Mouse (Mus musculus): ENCODE measurements around the gene Wee1. TPM values are rescaled to one million over a fixed set of nuclear protein-coding genes. Genes with fewer than 3 reads are reported as not detected.
"Not testable (repeated sequence)": the region's sequence is repeated elsewhere in the genome, so short reads cannot be mapped to it uniquely, and the experiment has no call there.

The Wee1 gene
- polyA plus RNA-seq, 1 experiment from 2014 or later = 23.6 TPM

GRCm38 (mm10) chr7:110128566-110128965, 6.7 kb downstream of the Wee1 start:
- no peak overlapping the region for H3K4me3 ChIP-seq
- no peak overlapping the region for H3K4me2 ChIP-seq
- peaks cover 80% of the 10 kb centered on the region for H3K36me3 ChIP-seq
- no peak overlapping the region for H3K27ac ChIP-seq
- WGBS (ENCODE audit: insufficient replicate concordance) = 65% methylated on average over 2 of the region's 2 CpGs
- peaks cover 23% of the 10 kb centered on the region for H3K4me1 ChIP-seq
- ATAC-seq = no peak; the same call in 1 of the 2 replicates
- H3K27me3 ChIP-seq (replicated peaks) = no peaks in the 10 kb centered on the region
- no peak overlapping the region for H3K9ac ChIP-seq
- no peaks in the 10 kb centered on the region for H3K9me3 ChIP-seq (replicated peaks)

- peaks cover 99% of the 10 kb centered on the region for H3K36me3 ChIP-seq
- not testable (repeated sequence) for H3K9ac ChIP-seq; H3K4me3 ChIP-seq; H3K9me3 ChIP-seq (replicated peaks); ATAC-seq; H3K27ac ChIP-seq; H3K4me1 ChIP-seq; H3K4me2 ChIP-seq; H3K27me3 ChIP-seq (replicated peaks)
- WGBS (ENCODE audit: insufficient replicate concordance) = 72% methylated on average over 2 of the region's 2 CpGs
Observed at GRCm38 (mm10) chr7:110132272-110132671, 10.4 kb downstream of the Wee1 start.

- no peaks in the 10 kb centered on the region for H3K27me3 ChIP-seq (replicated peaks)
- H3K4me2 ChIP-seq = no peak overlapping the region
- H3K27ac ChIP-seq = no peak overlapping the region
- no peak overlapping the region for H3K9ac ChIP-seq
- no peak overlapping the region for H3K4me3 ChIP-seq
- WGBS (ENCODE audit: insufficient replicate concordance) = 70% methylated on average over 5 of the region's 5 CpGs
- H3K9me3 ChIP-seq (replicated peaks) = no peaks in the 10 kb centered on the region
- no peaks in the 10 kb centered on the region for H3K4me1 ChIP-seq
- H3K36me3 ChIP-seq = peaks cover 99% of the 10 kb centered on the region
- no peak for ATAC-seq
Observed at GRCm38 (mm10) chr7:110133988-110134387, 12.1 kb downstream of the Wee1 start.

- no peaks in the 10 kb centered on the region for H3K9me3 ChIP-seq (replicated peaks)
- no peak overlapping the region for H3K27ac ChIP-seq
- 65% methylated on average over 2 of the region's 2 CpGs for WGBS (ENCODE audit: insufficient replicate concordance)
- no peak for ATAC-seq
- H3K27me3 ChIP-seq (replicated peaks) = no peaks in the 10 kb centered on the region
- H3K4me3 ChIP-seq = no peak overlapping the region
- peaks cover 99% of the 10 kb centered on the region for H3K36me3 ChIP-seq
- H3K9ac ChIP-seq = no peak overlapping the region
- no peak overlapping the region for H3K4me2 ChIP-seq
- no peaks in the 10 kb centered on the region for H3K4me1 ChIP-seq
Observed at GRCm38 (mm10) chr7:110138538-110138937, 16.7 kb downstream of the Wee1 start.

- H3K9ac ChIP-seq = no peak overlapping the region
- 76% methylated on average over 1 of the region's 1 CpGs for WGBS (ENCODE audit: insufficient replicate concordance)
- no peaks in the 10 kb centered on the region for H3K4me1 ChIP-seq
- no peaks in the 10 kb centered on the region for H3K9me3 ChIP-seq (replicated peaks)
- H3K36me3 ChIP-seq = peaks cover 81% of the 10 kb centered on the region
- H3K4me2 ChIP-seq = no peak overlapping the region
- no peak overlapping the region for H3K4me3 ChIP-seq
- no peak overlapping the region for H3K27ac ChIP-seq
- ATAC-seq = no peak
- no peaks in the 10 kb centered on the region for H3K27me3 ChIP-seq (replicated peaks)
Observed at GRCm38 (mm10) chr7:110143863-110144262, 22.0 kb downstream of the Wee1 start.

- Histone ChIP-seq H3K9me3 (replicated peaks) (no peaks in the 10 kb centered on the region), H3K4me2 (no peak overlapping the region), H3K4me3 (no peak overlapping the region), H3K36me3 (peaks cover under 1% of the 10 kb centered on the region; the same call in 1 of the 2 replicates), H3K27ac (no peak overlapping the region), H3K27me3 (replicated peaks) (no peaks in the 10 kb centered on the region), H3K4me1 (peaks cover 20% of the 10 kb centered on the region), H3K9ac (no peak overlapping the region)
- 70% methylated on average over 5 of the region's 5 CpGs for WGBS (ENCODE audit: insufficient replicate concordance)
- no peak for ATAC-seq
Observed at GRCm38 (mm10) chr7:110152891-110153290, 31.0 kb downstream of the Wee1 start.

- no peak overlapping the region for H3K4me3 ChIP-seq
Observed at GRCm38 (mm10) chr7:110156712-110157260, 34.9 kb downstream of the Wee1 start.

GRCm38 (mm10) chr7:110157261-110157910, 35.5 kb downstream of the Wee1 start:
- no peaks in the 10 kb centered on the region for H3K9me3 ChIP-seq (replicated peaks)
- WGBS (ENCODE audit: insufficient replicate concordance) = 17% methylated on average over 7 of the region's 7 CpGs
- H3K27me3 ChIP-seq (replicated peaks) = no peaks in the 10 kb centered on the region
- ATAC-seq = peak; percentile 33
- no peak overlapping the region for H3K27ac ChIP-seq
- no peak overlapping the region for H3K4me3 ChIP-seq
- H3K36me3 ChIP-seq = no peaks in the 10 kb centered on the region
- H3K9ac ChIP-seq = peak overlapping the region; percentile 37
- H3K4me1 ChIP-seq = peaks cover 20% of the 10 kb centered on the region
- peak overlapping the region; percentile 32; the same call in 1 of the 2 replicates for H3K4me2 ChIP-seq

More at GRCm38 (mm10) chr7:110156712-110157260, 34.9 kb downstream of the Wee1 start:
- H3K9me3 ChIP-seq (replicated peaks) = no peaks in the 10 kb centered on the region
- H3K27ac ChIP-seq = no peak overlapping the region
- H3K36me3 ChIP-seq = no peaks in the 10 kb centered on the region
- 20% methylated on average over 4 of the region's 4 CpGs for WGBS (ENCODE audit: insufficient replicate concordance)
- peak overlapping the region; percentile 32; the same call in 1 of the 2 replicates for H3K4me2 ChIP-seq
- ATAC-seq = peak; percentile 67
- H3K9ac ChIP-seq = peak overlapping the region; percentile 37
- peaks cover 20% of the 10 kb centered on the region for H3K4me1 ChIP-seq
- no peaks in the 10 kb centered on the region for H3K27me3 ChIP-seq (replicated peaks)

GRCm38 (mm10) chr7:110158073-110158472, 36.2 kb downstream of the Wee1 start:
- no peaks in the 10 kb centered on the region for H3K36me3 ChIP-seq
- H3K4me3 ChIP-seq = no peak overlapping the region
- no peaks in the 10 kb centered on the region for H3K27me3 ChIP-seq (replicated peaks)
- peaks cover 25% of the 10 kb centered on the region for H3K4me1 ChIP-seq
- H3K9ac ChIP-seq = no peak overlapping the region
- H3K4me2 ChIP-seq = no peak overlapping the region
- ATAC-seq = no peak
- 66% methylated on average over 3 of the region's 3 CpGs for WGBS (ENCODE audit: insufficient replicate concordance)
- H3K27ac ChIP-seq = no peak overlapping the region
- no peaks in the 10 kb centered on the region for H3K9me3 ChIP-seq (replicated peaks)

- H3K27ac ChIP-seq; H3K27me3 ChIP-seq (replicated peaks); H3K9me3 ChIP-seq (replicated peaks); H3K4me3 ChIP-seq; ATAC-seq; H3K36me3 ChIP-seq; H3K4me2 ChIP-seq; H3K9ac ChIP-seq: not testable (repeated sequence)
- H3K4me1 ChIP-seq = peaks cover 38% of the 10 kb centered on the region
Observed at GRCm38 (mm10) chr7:110160109-110160508, 38.3 kb downstream of the Wee1 start.

GRCm38 (mm10) chr7:110160601-110161000, 38.8 kb downstream of the Wee1 start:
- no peak for ATAC-seq

GRCm38 (mm10) chr7:110163024-110163423, 41.2 kb downstream of the Wee1 start:
- Histone ChIP-seq H3K9me3 (replicated peaks) (no peaks in the 10 kb centered on the region), H3K9ac (no peak overlapping the region), H3K27me3 (replicated peaks) (no peaks in the 10 kb centered on the region), H3K4me3 (no peak overlapping the region), H3K4me2 (no peak overlapping the region), H3K36me3 (no peaks in the 10 kb centered on the region), H3K27ac (peak overlapping the region; percentile 55), H3K4me1 (peaks cover 19% of the 10 kb centered on the region)
- WGBS (ENCODE audit: insufficient replicate concordance) = 87% methylated on average over 6 of the region's 6 CpGs
- no peak for ATAC-seq

More at GRCm38 (mm10) chr7:110160601-110161000, 38.8 kb downstream of the Wee1 start:
- Histone ChIP-seq H3K27me3 (replicated peaks) (no peaks in the 10 kb centered on the region), H3K9me3 (replicated peaks) (no peaks in the 10 kb centered on the region), H3K36me3 (no peaks in the 10 kb centered on the region), H3K4me2 (no peak overlapping the region), H3K4me3 (no peak overlapping the region), H3K9ac (no peak overlapping the region), H3K4me1 (peaks cover 39% of the 10 kb centered on the region), H3K27ac (no peak overlapping the region)

All from liver, embryonic 12.5 days (tissue).